Mouse (Mus musculus) midbrain, embryonic 12.5 days (tissue): ENCODE measurements at regions not wholly inside any gene's neighbourhood (a gene's known extent, or its start where the extent isn't known, plus 50 kb on each side); places are given as distances from the start of the nearest gene placed in this dataset.
A peak's percentile ranks its signal among the peaks of the same experiment; 100 is the strongest.

Experiments used
- ATAC-seq: fragments of 200-750 bp; cut with Nextera tagmentation; 2 replicates; pipeline ENCODE4 v1.8.0; 2017; ENCODE audit warnings: low read depth, moderate TSS enrichment, moderate library complexity; ENCODE audit not compliant: low FRiP score
- H3K27ac ChIP-seq: fragments of 300-500 bp; sonication (generic); replicated peaks from 2 replicates; pipeline ENCODE4 v1.5.1; 2016; ENCODE audit warnings: mild to moderate bottlenecking
- H3K27me3 ChIP-seq: fragments of 300-500 bp; sonication (generic); 2 replicates; pipeline ENCODE4 v1.6.1; 2016; ENCODE audit warnings: mild to moderate bottlenecking
- H3K36me3 ChIP-seq: fragments of 300-500 bp; sonication (generic); 2 replicates; pipeline ENCODE4 v1.6.1; 2016
- H3K4me1 ChIP-seq: fragments of 300-500 bp; sonication (generic); 2 replicates; pipeline ENCODE4 v1.6.1; 2016
- H3K4me2 ChIP-seq: fragments of 300-500 bp; sonication (generic); replicated peaks from 2 replicates; pipeline ENCODE4 v1.6.1; 2016; ENCODE audit warnings: mild to moderate bottlenecking, moderate library complexity
- H3K4me3 ChIP-seq: fragments of 300-500 bp; sonication (generic); 2 replicates; pipeline ENCODE4 v1.5.1; 2016; ENCODE audit warnings: mild to moderate bottlenecking
- H3K9ac ChIP-seq: fragments of 300-500 bp; sonication (generic); replicated peaks from 2 replicates; pipeline ENCODE4 v1.6.1; 2016; ENCODE audit warnings: mild to moderate bottlenecking, moderate library complexity
- H3K9me3 ChIP-seq: fragments of 300-500 bp; sonication (generic); 2 replicates; pipeline ENCODE4 v1.6.1; 2016; ENCODE audit warnings: mild to moderate bottlenecking
- WGBS: fragments of 180-500 bp; shearing (Covaris S2); methylation state at CpG from one replicate; pipeline ENCODE4 v1.1.7; 2016; 5-methylcytosine and 5-hydroxymethylcytosine counted together

GRCm38 (mm10) chr10:117459651-117460365 lies 80.0 kb upstream of the Cpsf6 start:
- Histone ChIP-seq H3K9ac (no peak overlapping the region), H3K27me3 (peaks cover 15% of the 10 kb centered on the region; the same call in 1 of the 2 replicates), H3K4me2 (no peak overlapping the region), H3K27ac (no peak overlapping the region), H3K4me3 (no peak overlapping the region), H3K4me1 (no peaks in the 10 kb centered on the region), H3K36me3 (no peaks in the 10 kb centered on the region), H3K9me3 (no peaks in the 10 kb centered on the region)
- WGBS = 93% methylated on average over 10 of the region's 10 CpGs
- no peak for ATAC-seq

GRCm38 (mm10) chr10:117459041-117459475 lies 79.2 kb upstream of the Cpsf6 start:
- Histone ChIP-seq H3K4me3 (no peak overlapping the region), H3K27ac (no peak overlapping the region), H3K4me1 (no peaks in the 10 kb centered on the region), H3K9me3 (no peaks in the 10 kb centered on the region), H3K27me3 (peaks cover 18% of the 10 kb centered on the region; the same call in 1 of the 2 replicates), H3K36me3 (no peaks in the 10 kb centered on the region), H3K4me2 (no peak overlapping the region), H3K9ac (no peak overlapping the region)
- no peak for ATAC-seq
- 97% methylated on average over 2 of the region's 2 CpGs for WGBS

GRCm38 (mm10) chr10:117458271-117459040 lies 78.6 kb upstream of the Cpsf6 start:
- Histone ChIP-seq H3K27ac (no peak overlapping the region), H3K36me3 (no peaks in the 10 kb centered on the region), H3K9me3 (no peaks in the 10 kb centered on the region), H3K4me3 (no peak overlapping the region), H3K27me3 (peaks cover 23% of the 10 kb centered on the region; the same call in 1 of the 2 replicates), H3K4me2 (no peak overlapping the region), H3K4me1 (no peaks in the 10 kb centered on the region), H3K9ac (no peak overlapping the region)
- ATAC-seq = no peak
- WGBS = 90% methylated on average over 11 of the region's 11 CpGs

- Histone ChIP-seq H3K4me2 (no peak overlapping the region), H3K4me1 (no peaks in the 10 kb centered on the region), H3K36me3 (no peaks in the 10 kb centered on the region), H3K4me3 (no peak overlapping the region), H3K9ac (no peak overlapping the region), H3K27me3 (peaks cover 23% of the 10 kb centered on the region; the same call in 1 of the 2 replicates), H3K9me3 (no peaks in the 10 kb centered on the region), H3K27ac (no peak overlapping the region)
- WGBS = 72% methylated on average over 2 of the region's 2 CpGs
- no peak for ATAC-seq
Measured at GRCm38 (mm10) chr10:117457701-117457950, 77.8 kb upstream of the Cpsf6 start.

GRCm38 (mm10) chr10:117456904-117457700 lies 77.3 kb upstream of the Cpsf6 start:
- Histone ChIP-seq H3K9me3 (no peaks in the 10 kb centered on the region), H3K36me3 (no peaks in the 10 kb centered on the region), H3K9ac (no peak overlapping the region), H3K4me1 (no peaks in the 10 kb centered on the region), H3K4me3 (no peak overlapping the region), H3K27ac (no peak overlapping the region), H3K4me2 (no peak overlapping the region), H3K27me3 (peaks cover 23% of the 10 kb centered on the region; the same call in 1 of the 2 replicates)
- WGBS = 75% methylated on average over 18 of the region's 18 CpGs
- no peak for ATAC-seq

- Histone ChIP-seq H3K9me3 (no peaks in the 10 kb centered on the region), H3K4me2 (no peak overlapping the region), H3K27ac (no peak overlapping the region), H3K36me3 (no peaks in the 10 kb centered on the region), H3K27me3 (peaks cover 23% of the 10 kb centered on the region; the same call in 1 of the 2 replicates), H3K4me3 (no peak overlapping the region), H3K4me1 (no peaks in the 10 kb centered on the region), H3K9ac (no peak overlapping the region)
- no peak for ATAC-seq
- 67% methylated on average over 8 of the region's 8 CpGs for WGBS
Measured at GRCm38 (mm10) chr10:117456427-117456826, 76.6 kb upstream of the Cpsf6 start.

- Histone ChIP-seq H3K27ac (no peak overlapping the region), H3K4me2 (no peak overlapping the region), H3K27me3 (peaks cover 23% of the 10 kb centered on the region; the same call in 1 of the 2 replicates), H3K9ac (no peak overlapping the region), H3K9me3 (no peaks in the 10 kb centered on the region), H3K4me1 (no peaks in the 10 kb centered on the region), H3K36me3 (no peaks in the 10 kb centered on the region), H3K4me3 (no peak overlapping the region)
- ATAC-seq = peak; percentile 63; the same call in 1 of the 2 replicates
- 75% methylated on average over 9 of the region's 9 CpGs for WGBS
Measured at GRCm38 (mm10) chr10:117455595-117456302, 75.9 kb upstream of the Cpsf6 start.

GRCm38 (mm10) chr10:117454711-117455591 lies 75.1 kb upstream of the Cpsf6 start:
- Histone ChIP-seq H3K4me3 (no peak overlapping the region), H3K9ac (no peak overlapping the region), H3K36me3 (no peaks in the 10 kb centered on the region), H3K4me2 (no peak overlapping the region), H3K9me3 (no peaks in the 10 kb centered on the region), H3K27me3 (peaks cover 23% of the 10 kb centered on the region; the same call in 1 of the 2 replicates), H3K27ac (no peak overlapping the region), H3K4me1 (no peaks in the 10 kb centered on the region)
- WGBS = 69% methylated on average over 12 of the region's 12 CpGs
- no peak for ATAC-seq

GRCm38 (mm10) chr10:117454171-117454500 lies 74.3 kb upstream of the Cpsf6 start:
- Histone ChIP-seq H3K4me2 (no peak overlapping the region), H3K4me3 (no peak overlapping the region), H3K9me3 (no peaks in the 10 kb centered on the region), H3K27me3 (peaks cover 23% of the 10 kb centered on the region; the same call in 1 of the 2 replicates), H3K4me1 (no peaks in the 10 kb centered on the region), H3K9ac (no peak overlapping the region), H3K36me3 (no peaks in the 10 kb centered on the region), H3K27ac (no peak overlapping the region)
- 88% methylated on average over 3 of the region's 3 CpGs for WGBS
- no peak for ATAC-seq

- H3K36me3 ChIP-seq = no peaks in the 10 kb centered on the region
- H3K27ac ChIP-seq = no peak overlapping the region
- no peaks in the 10 kb centered on the region for H3K4me1 ChIP-seq
- no peak overlapping the region for H3K4me3 ChIP-seq
- no peak for ATAC-seq
- H3K27me3 ChIP-seq = peaks cover 23% of the 10 kb centered on the region; the same call in 1 of the 2 replicates
- no peak overlapping the region for H3K4me2 ChIP-seq
- H3K9me3 ChIP-seq = no peaks in the 10 kb centered on the region
- WGBS = 92% methylated on average over 7 of the region's 7 CpGs
- no peak overlapping the region for H3K9ac ChIP-seq
Measured at GRCm38 (mm10) chr10:117453406-117454170, 73.8 kb upstream of the Cpsf6 start.
